Mouse (Mus musculus) hematopoietic stem cell, adult 5-6 weeks (primary cell): ENCODE measurements at regions not wholly inside any gene's neighbourhood (a gene's known extent, or its start where the extent isn't known, plus 50 kb on each side); places are given as distances from the start of the nearest gene placed in this dataset.

Experiments used
- ATAC-seq, 2 experiments: fragments of 125-278 bp in 1 of 2; replicated peaks in 1 of 2; 2 replicates each; pipeline ENCODE4 v1.8.0; 2016 to 2017; ENCODE audit warnings: inconsistent platforms in 2 of 2, mild to moderate bottlenecking in 2 of 2, moderate number of reproducible peaks in 2 of 2, low read depth in 1 of 2, moderate TSS enrichment in 1 of 2; ENCODE audit not compliant: low FRiP score in 2 of 2, poor library complexity in 2 of 2, severe bottlenecking in 2 of 2, insufficient read depth in 1 of 2, low TSS enrichment in 1 of 2

GRCm38 (mm10) chr6:11796361-11796760 lies 110.9 kb downstream of the Ndufa4 start:
- ATAC-seq = peak; percentile 29 to 48; a peak in 1 of 4 replicates

GRCm38 (mm10) chr6:11793366-11793765 lies 113.9 kb downstream of the Ndufa4 start:
- ATAC-seq = peak; percentile 87 to 95

- ATAC-seq = no peak
These were observed 115.1 kb downstream of the Ndufa4 start for GRCm38 (mm10) chr6:11792186-11792585.

- no peak for ATAC-seq
These were observed 116.2 kb downstream of the Ndufa4 start for GRCm38 (mm10) chr6:11791056-11791455.

GRCm38 (mm10) chr6:11773992-11774391 lies 133.3 kb downstream of the Ndufa4 start:
- no peak for ATAC-seq

- no peak for ATAC-seq
These were observed 144.4 kb downstream of the Ndufa4 start for GRCm38 (mm10) chr6:11762912-11763311.

GRCm38 (mm10) chr6:11737667-11738066 lies 169.6 kb downstream of the Ndufa4 start:
- ATAC-seq = no peak

- ATAC-seq = no peak
These were observed 176.2 kb downstream of the Ndufa4 start for GRCm38 (mm10) chr6:11731126-11731525.

- ATAC-seq = no peak
These were observed 176.6 kb downstream of the Ndufa4 start for GRCm38 (mm10) chr6:11730667-11731066.

GRCm38 (mm10) chr6:11727806-11728205 lies 179.5 kb downstream of the Ndufa4 start:
- ATAC-seq = peak in 1 of 2 experiments; percentile 8; a peak in 1 of 4 replicates

- ATAC-seq = peak; percentile 97 to 98
These were observed 179.9 kb downstream of the Ndufa4 start for GRCm38 (mm10) chr6:11727370-11727769.

- no peak for ATAC-seq
These were observed 183.8 kb downstream of the Ndufa4 start for GRCm38 (mm10) chr6:11723519-11723918.

GRCm38 (mm10) chr6:11720274-11720673 lies 187.0 kb downstream of the Ndufa4 start:
- no peak for ATAC-seq

- no peak for ATAC-seq
These were observed 196.7 kb downstream of the Ndufa4 start for GRCm38 (mm10) chr6:11710581-11710980.

GRCm38 (mm10) chr6:11709465-11709864 lies 197.8 kb downstream of the Ndufa4 start:
- ATAC-seq = no peak
